Mouse (Mus musculus): ENCODE measurements at regions not wholly inside any gene's neighbourhood (a gene's known extent, or its start where the extent isn't known, plus 50 kb on each side); places are given as distances from the start of the nearest gene placed in this dataset.
"Not testable (repeated sequence)": the region's sequence is repeated elsewhere in the genome, so short reads cannot be mapped to it uniquely, and the experiment has no call there.

DNA sequence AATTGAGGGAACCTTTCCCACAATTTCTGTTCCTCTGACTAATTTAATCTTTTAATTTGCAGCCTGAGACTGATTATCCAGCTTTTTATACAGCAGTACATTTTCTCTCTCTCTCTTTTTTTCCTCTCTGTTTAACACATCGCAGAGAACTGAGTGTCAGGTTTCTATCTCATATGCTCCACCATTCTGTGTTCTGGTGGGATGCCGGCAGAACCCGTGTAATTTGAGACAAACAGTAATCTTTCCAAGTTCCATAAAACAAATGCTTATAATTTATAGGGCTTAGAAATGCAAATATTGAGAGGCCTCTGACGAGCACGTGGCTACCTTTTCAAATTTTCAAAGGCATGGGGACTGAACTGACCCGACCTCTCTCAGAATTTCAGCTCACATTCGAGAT, 59.1 kb downstream of the Zbtb18 start:
- intact Hi-C loops (cut with DNase I) = no loop called here

DNA sequence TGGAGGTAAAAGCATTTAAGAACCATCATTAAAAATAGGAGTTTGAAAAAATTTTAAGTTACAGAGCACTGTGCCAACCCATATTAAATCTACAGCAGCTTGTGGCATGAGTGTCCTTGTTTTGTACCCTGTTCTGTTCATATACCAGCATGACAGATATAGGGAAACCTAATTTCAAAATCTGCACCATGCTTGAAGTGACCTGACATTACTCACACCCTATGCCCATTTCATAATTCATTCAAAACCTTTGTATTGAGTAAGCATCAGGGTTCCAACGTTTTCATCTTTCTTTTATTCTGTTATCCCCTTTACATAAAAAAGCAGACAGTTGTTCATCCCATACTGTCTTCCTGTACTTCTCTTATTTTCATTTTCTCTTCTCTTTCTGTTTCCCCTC, 61.8 kb downstream of the Zbtb18 start:
- intact Hi-C loops (cut with DNase I) = no loop called here
- no peak for DNase-seq (ENCODE audit: extremely low spot score in 1 of 2, low spot score in 2 of 2)

More for the DNA sequence above, 59.1 kb downstream of the Zbtb18 start:
- DNase-seq (ENCODE audit: extremely low spot score in 1 of 2, low spot score in 2 of 2) = no peak

DNA sequence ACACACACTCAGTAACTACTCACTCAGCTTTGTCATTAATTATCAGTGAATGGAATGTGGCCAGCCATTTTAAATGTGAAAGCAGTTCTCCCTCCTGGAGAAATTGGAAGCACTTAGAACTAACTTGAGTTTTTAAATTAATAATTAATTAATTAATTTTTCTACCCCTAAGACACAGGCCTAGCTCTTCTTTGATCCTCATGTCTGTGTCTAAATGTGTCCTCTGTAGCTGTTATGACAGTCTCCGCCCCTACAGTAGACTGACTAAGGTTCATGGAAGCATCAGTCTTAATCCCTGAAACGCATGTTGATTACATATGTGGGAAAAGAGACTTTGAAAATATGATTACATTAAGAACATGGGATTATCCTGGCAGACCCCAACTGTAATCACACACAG, 62.6 kb downstream of the Zbtb18 start:
- intact Hi-C loops (cut with DNase I) = no loop called here
- DNase-seq (ENCODE audit: extremely low spot score in 1 of 2, low spot score in 2 of 2) = no peak

DNA sequence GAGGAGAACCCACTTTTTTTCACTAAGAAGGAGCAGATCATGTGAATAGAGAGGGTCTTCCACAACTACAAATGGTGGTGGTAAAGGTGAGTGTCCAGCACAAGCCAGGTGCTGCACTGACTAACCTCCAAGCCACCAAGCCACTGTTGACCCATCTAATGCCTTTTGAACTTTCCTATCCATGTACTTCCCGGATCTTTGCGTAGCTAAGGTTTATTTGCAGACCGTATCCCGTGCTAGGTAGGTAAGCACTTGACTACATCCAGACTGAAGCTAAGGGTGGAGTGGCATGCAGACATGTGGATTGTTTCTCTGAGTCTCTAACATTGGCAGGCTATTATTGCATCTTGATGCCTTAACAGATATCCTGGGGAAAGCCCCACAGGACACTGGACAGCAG, 65.2 kb downstream of the Zbtb18 start:
- DNase-seq (ENCODE audit: extremely low spot score in 1 of 2, low spot score in 2 of 2); intact Hi-C loops (cut with DNase I): not testable (repeated sequence)

DNA sequence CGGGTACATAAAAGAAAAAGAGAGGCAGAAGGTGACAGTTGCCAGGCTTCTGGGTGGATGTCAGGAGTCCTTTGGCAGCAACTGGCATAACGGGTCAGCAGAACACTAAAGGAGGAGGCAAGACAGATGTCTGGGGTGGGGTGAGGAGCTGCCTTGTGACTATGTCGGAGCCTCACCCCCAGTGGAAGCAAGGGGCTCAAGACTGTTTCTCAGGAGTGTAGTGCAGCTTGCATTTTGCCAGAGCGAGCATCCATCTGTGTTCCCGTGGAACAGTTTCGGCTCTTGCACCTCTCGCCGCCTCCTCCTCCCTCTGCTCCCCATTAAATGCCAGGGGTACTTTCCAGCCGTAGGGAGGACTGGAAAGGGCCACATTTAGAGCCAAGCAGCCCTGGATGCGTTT, 67.6 kb downstream of the Zbtb18 start:
- DNase-seq (ENCODE audit: extremely low spot score in 1 of 2, low spot score in 2 of 2) = no peak
- intact Hi-C loops (cut with DNase I) = no loop called here

DNA sequence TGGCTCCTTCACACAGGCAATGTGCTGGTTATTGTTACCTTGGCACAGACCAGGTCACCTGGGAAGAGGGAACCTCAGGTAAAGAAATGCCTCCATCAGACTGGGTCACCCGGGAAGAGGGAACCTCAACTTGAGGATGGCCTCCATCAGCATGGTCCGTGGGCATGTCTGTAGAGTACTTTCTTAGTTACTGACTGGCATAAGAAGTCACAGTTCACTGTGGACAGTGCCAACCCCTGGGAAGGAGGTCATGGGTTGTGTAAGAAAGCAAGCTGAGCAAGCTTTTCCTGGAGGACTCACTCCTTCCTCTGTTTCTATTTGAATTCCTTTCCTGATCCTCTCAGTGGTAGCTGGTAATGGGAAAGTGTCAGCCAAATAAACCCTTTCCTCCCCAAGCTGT, 70.0 kb downstream of the Zbtb18 start:
- DNase-seq (ENCODE audit: extremely low spot score in 1 of 2, low spot score in 2 of 2) = no peak
- intact Hi-C loops (cut with DNase I) = no loop called here

DNA sequence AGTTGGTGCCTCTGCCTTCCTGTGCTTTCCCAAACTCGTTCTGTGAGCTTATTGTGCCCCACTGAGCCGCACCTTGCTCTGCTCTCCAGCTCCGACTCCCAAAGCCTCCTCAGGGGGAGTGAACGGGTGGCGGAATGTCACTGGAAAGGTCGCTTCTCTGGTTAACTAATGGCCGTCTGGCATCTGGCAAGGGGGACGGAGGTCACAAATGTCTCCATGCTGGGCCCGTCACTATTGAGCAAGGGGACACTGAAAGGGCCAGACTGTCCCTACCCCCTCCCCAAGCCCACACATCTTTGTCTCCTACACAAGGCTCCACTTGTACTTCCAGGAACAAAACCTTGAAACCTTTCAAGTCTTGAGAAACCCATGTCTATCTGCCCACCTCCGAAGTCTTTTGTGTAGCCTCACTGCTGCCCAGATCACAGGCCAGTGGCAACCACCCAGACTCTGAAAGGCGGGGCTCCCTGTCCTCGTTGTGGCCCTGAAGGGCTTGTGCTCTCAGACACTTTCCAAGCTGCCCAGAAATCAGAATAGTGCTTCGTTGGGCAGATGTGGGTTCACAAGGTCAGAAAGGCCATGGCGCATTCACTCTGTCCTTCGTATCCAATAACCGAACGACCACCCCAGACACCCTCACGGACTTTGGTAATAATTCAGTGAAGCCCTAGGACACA, 75.9 kb downstream of the Zbtb18 start:
- intact Hi-C loops (cut with DNase I) = no loop called here
- no peak for DNase-seq (ENCODE audit: extremely low spot score in 1 of 2, low spot score in 2 of 2)

DNA sequence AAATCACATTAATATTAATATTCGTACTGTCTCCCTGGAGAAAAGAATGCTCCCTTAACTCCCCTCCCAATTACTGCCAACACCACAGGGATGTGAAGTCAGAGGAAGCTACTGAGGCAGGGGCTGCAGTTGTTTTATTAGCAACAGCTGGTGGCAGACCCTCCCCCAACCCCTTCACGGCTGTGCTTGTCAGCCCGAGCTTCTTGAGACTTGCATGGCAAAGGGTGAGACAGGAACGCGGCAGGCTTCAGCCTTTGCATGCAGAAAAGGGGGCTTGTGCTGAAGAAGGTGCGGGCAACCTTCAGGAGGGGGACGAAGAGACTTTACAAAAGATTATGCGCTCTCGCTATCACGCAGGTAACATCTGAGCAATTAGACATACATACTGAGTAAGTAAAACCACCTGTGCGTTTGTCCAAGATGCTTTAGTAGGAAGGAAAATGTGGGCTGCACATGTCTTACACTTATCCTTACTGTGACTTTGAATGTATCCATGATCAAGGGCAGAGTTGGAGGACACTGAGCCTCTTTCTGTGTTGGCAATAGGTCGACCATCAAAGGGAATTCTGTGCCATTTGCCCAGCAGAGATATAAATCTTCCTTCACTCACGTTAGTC, 76.9 kb downstream of the Zbtb18 start:
- intact Hi-C loops (cut with DNase I) = no loop called here
- DNase-seq (ENCODE audit: extremely low spot score in 1 of 2, low spot score in 2 of 2) = no peak

DNA sequence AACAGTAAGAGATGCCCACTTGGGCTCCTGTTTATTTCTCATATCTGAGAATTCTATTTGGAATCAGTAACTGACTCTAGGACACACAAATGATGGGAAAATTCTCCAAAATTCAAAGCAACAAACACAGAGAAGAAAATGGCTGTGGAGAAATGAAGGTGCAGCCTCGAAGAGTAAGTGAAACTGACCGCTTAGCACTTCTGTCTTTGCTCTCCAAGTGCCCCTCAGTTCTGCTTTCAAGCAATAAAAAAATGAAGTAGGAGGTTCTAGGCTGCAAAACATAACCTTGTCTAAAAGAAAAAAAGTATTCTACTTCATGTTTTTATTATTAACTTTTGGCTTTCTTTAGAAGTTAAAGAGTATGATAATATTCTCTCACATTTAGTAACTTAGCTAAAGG, 79.0 kb downstream of the Zbtb18 start:
- intact Hi-C loops (cut with DNase I) = no loop called here

DNA sequence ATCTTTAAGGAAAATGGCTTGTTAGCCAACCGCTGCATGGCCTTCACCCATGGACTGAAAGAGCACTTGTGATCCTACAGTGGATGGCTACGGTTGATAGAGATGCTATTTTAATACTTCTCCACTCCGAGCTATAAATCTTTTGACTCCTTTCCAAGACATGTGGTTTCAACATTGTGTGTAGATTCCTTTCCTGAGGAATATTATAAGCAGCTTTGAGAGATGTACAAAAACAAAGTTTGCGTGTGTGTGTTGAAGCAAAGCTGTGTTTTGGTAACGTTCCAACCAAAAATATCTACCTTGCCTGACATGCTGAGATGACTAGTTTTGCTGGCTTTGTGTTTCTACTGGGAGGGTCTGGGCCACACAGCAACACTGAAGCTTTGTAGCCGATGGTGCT, 83.0 kb downstream of the Zbtb18 start:
- no peak for DNase-seq (ENCODE audit: extremely low spot score in 1 of 2, low spot score in 2 of 2)
- intact Hi-C loops (cut with DNase I) = no loop called here

More for the DNA sequence above, 79.0 kb downstream of the Zbtb18 start:
- DNase-seq (ENCODE audit: extremely low spot score in 1 of 2, low spot score in 2 of 2) = no peak

DNA sequence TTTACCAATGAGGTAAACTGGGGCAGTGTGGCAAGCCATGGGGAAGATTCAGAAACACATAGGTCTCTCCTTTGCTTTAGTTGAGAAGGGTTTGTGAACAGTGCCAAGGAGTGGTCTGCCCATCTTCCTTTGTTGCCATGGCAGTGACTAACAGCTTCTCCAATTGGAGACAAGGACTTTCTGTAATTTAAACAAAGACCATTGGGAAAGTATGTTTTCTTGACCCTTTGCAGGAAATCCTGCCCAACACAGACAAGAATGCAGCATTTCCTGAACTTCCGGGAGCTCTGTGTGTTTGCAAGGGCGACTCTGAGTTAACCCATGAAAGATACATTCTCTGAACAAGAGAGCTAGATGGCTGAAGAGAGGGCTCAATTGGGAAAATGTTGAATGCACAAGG, 89.6 kb downstream of the Zbtb18 start:
- DNase-seq (ENCODE audit: extremely low spot score in 1 of 2, low spot score in 2 of 2) = peak in 1 of 2 experiments; percentile 29
- intact Hi-C loops (cut with DNase I) = no loop called here

DNA sequence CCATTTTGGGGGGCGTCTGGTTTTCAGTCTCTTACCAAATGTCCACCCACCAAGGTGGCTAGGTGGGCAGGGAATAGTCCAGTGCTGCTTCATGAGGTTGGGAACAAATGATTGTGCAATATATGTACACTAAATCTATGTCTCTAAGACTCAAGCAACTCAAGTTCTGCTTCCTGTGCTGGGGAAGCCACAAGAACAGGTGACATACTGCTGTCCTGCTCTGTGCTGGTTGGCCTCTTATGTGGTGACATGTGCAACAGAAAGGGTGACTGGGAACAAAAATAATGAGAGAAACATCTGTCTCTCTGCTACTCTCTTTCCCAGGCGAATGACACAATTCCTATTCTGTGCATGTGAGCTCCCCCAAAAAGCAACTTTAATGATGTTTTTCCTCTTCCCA, 90.5 kb downstream of the Zbtb18 start:
- intact Hi-C loops (cut with DNase I) = no loop called here

DNA sequence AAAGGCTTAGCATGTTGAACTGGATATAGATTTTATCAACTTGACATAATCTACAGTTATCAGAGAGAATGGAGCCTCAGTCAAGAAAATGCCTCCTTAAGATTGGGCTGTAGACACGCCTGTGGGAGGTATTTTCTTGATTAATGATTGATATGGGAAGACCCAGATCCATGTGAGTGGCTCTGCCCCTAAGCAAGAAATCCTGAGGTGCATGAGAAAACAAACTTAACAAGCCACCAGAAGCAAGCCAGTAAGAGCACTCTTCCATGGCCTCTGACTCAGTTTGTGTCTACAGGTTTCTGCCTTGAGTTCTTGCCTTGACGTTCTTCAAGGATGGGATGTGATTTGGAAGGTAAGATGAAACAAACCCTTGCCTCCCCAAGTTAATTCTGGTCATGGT, 91.2 kb downstream of the Zbtb18 start:
- intact Hi-C loops (cut with DNase I) = no loop called here
- DNase-seq (ENCODE audit: extremely low spot score in 1 of 2, low spot score in 2 of 2) = no peak

More for the DNA sequence above, 90.5 kb downstream of the Zbtb18 start:
- DNase-seq (ENCODE audit: extremely low spot score in 1 of 2, low spot score in 2 of 2) = no peak

DNA sequence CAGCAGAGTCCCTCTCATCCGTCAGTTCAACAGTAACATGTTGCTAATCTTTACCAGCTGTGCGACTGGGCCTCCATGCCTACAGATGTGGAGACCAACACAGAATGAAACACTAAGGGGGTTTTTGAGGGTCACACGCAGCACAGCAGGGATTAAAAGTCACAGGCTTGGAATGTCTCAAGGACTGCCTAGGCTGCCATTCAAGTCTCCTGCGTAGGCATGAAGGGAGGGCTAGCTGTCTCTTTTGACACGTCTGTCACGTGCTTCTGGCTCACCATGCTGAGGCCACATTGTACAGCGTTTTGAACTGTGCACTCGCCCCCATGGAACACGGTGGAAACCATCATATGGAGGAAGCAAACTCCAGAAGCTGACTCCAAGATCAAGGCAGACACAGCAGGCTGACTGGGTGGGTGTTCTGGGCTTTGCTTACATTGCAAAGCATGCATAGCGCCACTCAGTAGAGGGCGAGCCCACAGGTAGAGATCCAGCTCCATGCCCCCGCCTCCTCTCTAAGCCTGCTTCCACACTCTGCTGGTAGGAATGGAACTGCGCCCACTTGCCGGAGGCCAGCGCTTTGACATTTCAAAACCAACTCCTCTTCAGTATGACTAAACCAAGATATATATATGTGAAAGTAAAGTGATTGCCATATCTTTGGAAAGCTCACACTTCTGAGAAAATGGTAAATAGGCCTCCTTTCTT, 103.0 kb downstream of the Zbtb18 start:
- intact Hi-C loops (cut with DNase I) = no loop called here
- DNase-seq (ENCODE audit: extremely low spot score in 1 of 2, low spot score in 2 of 2) = peak in 1 of 2 experiments; percentile 32

DNA sequence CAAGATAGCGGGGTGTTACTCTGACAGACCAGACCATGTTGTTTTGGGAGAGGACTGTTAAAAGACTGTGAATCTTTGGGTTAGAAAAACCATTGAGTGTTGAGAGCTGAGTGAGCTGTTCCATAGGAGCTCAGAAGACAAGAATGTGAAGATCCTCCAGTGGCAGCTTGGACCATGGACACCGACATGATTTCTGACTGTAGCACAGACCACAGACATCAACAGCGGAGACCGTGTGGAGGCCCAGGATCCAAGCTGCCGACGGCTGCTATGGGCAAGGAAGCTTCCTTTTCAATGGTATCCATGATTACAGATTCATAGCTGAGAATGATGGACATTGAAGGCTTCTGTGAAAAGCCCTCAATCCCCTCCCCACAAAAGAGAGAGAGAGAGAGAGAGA, 105.6 kb downstream of the Zbtb18 start:
- no peak for DNase-seq (ENCODE audit: extremely low spot score in 1 of 2, low spot score in 2 of 2)
- intact Hi-C loops (cut with DNase I) = no loop called here

DNA sequence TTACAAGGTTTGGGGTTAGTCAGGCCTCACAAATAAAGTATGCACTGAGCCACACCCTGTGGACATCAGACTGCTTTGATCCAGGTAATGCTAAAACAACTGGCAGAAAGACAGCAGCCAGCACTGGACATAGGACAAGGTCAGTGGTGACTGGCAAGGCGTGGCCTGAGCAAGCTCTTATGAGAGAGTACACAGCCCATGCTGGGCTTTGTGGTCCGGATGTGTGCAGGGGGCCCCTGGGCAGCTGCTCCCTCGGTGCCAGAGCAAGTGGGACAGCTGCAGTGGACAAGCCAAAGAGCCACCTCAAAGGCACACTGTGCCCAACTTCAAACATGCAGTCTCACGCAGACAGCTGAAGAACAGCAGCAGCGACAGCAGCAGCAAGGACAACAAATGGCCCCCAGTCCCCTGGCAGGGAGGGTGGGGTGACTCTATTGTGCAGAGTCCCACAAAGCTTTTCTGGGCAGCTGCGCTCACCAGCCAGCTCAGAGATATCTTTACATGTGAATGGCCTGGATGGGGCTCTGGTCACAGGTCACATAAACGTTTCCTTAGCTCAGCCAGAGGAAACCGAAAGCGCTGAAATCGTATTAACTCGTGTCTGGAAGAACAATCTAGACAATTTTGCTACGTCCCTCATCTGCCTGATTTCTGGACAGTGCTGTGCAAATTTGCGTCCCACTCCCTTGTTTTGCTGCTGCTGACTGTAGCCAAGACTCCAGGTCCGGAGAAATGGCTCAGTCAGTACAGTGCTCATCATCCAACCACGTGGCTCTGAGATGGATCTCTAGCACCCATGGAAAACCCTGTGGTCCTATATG, 113.5 kb downstream of the Zbtb18 start:
- DNase-seq (ENCODE audit: extremely low spot score in 1 of 2, low spot score in 2 of 2) = peak in 1 of 2 experiments; percentile 48
- intact Hi-C loops (cut with DNase I) = no loop called here

DNA sequence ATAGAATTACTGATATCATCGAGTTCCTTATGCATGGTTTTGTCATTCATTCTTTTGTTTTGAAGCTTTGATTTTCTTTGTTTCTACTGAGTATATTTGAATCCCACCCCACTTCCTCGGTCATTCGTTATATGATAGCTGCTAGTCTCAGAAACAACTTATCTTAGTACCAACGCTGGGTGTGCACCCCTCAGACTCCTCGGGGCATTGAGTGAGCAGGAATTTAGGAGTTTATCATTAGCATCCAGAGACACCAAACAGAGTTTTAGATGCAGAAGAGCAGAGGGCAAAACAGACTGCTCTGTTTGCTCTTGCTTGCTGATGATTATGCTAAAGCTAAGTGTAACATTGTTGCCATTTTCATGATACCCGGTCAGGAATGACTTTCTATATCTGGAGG, 115.3 kb downstream of the Zbtb18 start:
- intact Hi-C loops (cut with DNase I) = no loop called here

DNA sequence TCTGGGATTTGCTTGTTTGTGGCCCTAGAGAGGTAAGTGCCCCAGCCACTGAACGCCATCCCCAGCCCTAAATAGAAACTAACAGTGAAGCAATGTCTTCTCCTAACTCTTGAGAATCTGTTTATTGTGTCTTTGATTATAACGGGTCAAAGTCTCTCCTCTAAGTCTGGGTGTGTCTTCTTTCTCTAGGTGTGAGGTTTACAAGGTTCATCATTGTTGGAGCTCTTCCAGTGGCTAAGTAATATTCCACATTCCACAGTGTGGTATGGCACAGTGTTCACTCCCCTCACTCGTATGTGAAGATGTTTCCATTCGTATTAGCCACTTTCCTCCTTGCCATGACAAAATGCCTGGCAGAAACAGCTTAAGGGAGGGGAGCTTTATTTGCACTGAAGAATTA, 115.7 kb downstream of the Zbtb18 start:
- intact Hi-C loops (cut with DNase I) = no loop called here
- DNase-seq (ENCODE audit: extremely low spot score in 1 of 2, low spot score in 2 of 2) = no peak

More for the DNA sequence above, 115.3 kb downstream of the Zbtb18 start:
- DNase-seq (ENCODE audit: extremely low spot score in 1 of 2, low spot score in 2 of 2) = no peak

Measured in left cerebral cortex, postnatal 10 days (tissue).